Mouse (Mus musculus): ENCODE measurements around the gene Dgki. TPM values are rescaled to one million over a fixed set of nuclear protein-coding genes. Genes with fewer than 3 reads are reported as not detected.

Gene Dgki
- total and polyA plus RNA-seq, 3 experiments, result 0.04 to 0.18 (median 0.08) TPM

GRCm38 (mm10) chr6:37067357-37067756, 232.6 kb downstream of the Dgki start:
- H3K79me2 ChIP-seq (replicated peaks; ENCODE audit: control insufficient read depth, insufficient read depth, low read length), result no peaks in the 10 kb centered on the region
- intact Hi-C loops (cut with DNase I), result no loop called here
- no peaks in the 10 kb centered on the region for H3K27me3 ChIP-seq (ENCODE audit: control insufficient read depth, insufficient read depth, low read length)
- WGBS, result 93% methylated on average over 1 of the region's 1 CpGs
- H3K27ac ChIP-seq, result no peak overlapping the region
- no peaks in the 10 kb centered on the region for H3K36me3 ChIP-seq (ENCODE audit: control insufficient read depth, insufficient read depth, low read length)
- H3K9ac ChIP-seq (ENCODE audit: low read depth, low read length), result no peak overlapping the region
- peaks cover 2% of the 10 kb centered on the region; the same call in 1 of the 2 replicates for H3K4me1 ChIP-seq (ENCODE audit: control insufficient read depth, insufficient read depth, low read length)
- TF ChIP-seq POLR2A (IDR thresholded peaks at IDR 0.05; ENCODE audit: insufficient read depth, low read depth, low read length) (no peak), CTCF (IDR thresholded peaks at IDR 0.05) (no peak), EP300 (IDR thresholded peaks at IDR 0.05; ENCODE audit: insufficient read depth, low read depth, low read length) (no peak)
- no peak for DNase-seq
- H3K4me3 ChIP-seq, result no peak overlapping the region

GRCm38 (mm10) chr6:37064214-37064830, 235.7 kb downstream of the Dgki start:
- 28% methylated on average over 10 of the region's 10 CpGs for WGBS
- Histone ChIP-seq H3K4me3 (no peak overlapping the region), H3K79me2 (replicated peaks; ENCODE audit: control insufficient read depth, insufficient read depth, low read length) (no peaks in the 10 kb centered on the region), H3K27me3 (ENCODE audit: control insufficient read depth, insufficient read depth, low read length) (no peaks in the 10 kb centered on the region), H3K36me3 (ENCODE audit: control insufficient read depth, insufficient read depth, low read length) (no peaks in the 10 kb centered on the region), H3K9ac (ENCODE audit: low read depth, low read length) (no peak overlapping the region), H3K27ac (no peak overlapping the region), H3K4me1 (ENCODE audit: control insufficient read depth, insufficient read depth, low read length) (peaks cover 2% of the 10 kb centered on the region; the same call in 1 of the 2 replicates)
- intact Hi-C loops (cut with DNase I), result no loop called here
- TF ChIP-seq EP300 (IDR thresholded peaks at IDR 0.05; ENCODE audit: insufficient read depth, low read depth, low read length), result no peak
- no peak for TF ChIP-seq POLR2A (IDR thresholded peaks at IDR 0.05; ENCODE audit: insufficient read depth, low read depth, low read length)
- no peak for TF ChIP-seq CTCF (IDR thresholded peaks at IDR 0.05)
- DNase-seq, result no peak

- H3K4me3 ChIP-seq, result no peak overlapping the region
- peaks cover 2% of the 10 kb centered on the region; the same call in 1 of the 2 replicates for H3K4me1 ChIP-seq (ENCODE audit: control insufficient read depth, insufficient read depth, low read length)
- no peak overlapping the region for H3K27ac ChIP-seq
- no peak overlapping the region for H3K9ac ChIP-seq (ENCODE audit: low read depth, low read length)
- H3K27me3 ChIP-seq (ENCODE audit: control insufficient read depth, insufficient read depth, low read length), result no peaks in the 10 kb centered on the region
- TF ChIP-seq EP300 (IDR thresholded peaks at IDR 0.05; ENCODE audit: insufficient read depth, low read depth, low read length) (no peak), POLR2A (IDR thresholded peaks at IDR 0.05; ENCODE audit: insufficient read depth, low read depth, low read length) (no peak), CTCF (IDR thresholded peaks at IDR 0.05) (no peak)
- 74% methylated on average over 7 of the region's 7 CpGs for WGBS
- H3K36me3 ChIP-seq (ENCODE audit: control insufficient read depth, insufficient read depth, low read length), result no peaks in the 10 kb centered on the region
- no peaks in the 10 kb centered on the region for H3K79me2 ChIP-seq (replicated peaks; ENCODE audit: control insufficient read depth, insufficient read depth, low read length)
- intact Hi-C loops (cut with DNase I), result no loop called here
- DNase-seq, result no peak
Measured at GRCm38 (mm10) chr6:37063266-37063665, 236.7 kb downstream of the Dgki start.

GRCm38 (mm10) chr6:37060114-37060513, 239.9 kb downstream of the Dgki start:
- TF ChIP-seq EP300 (IDR thresholded peaks at IDR 0.05; ENCODE audit: insufficient read depth, low read depth, low read length) (no peak), POLR2A (IDR thresholded peaks at IDR 0.05; ENCODE audit: insufficient read depth, low read depth, low read length) (no peak), CTCF (IDR thresholded peaks at IDR 0.05) (no peak)
- no peak overlapping the region for H3K27ac ChIP-seq
- no peak overlapping the region for H3K9ac ChIP-seq (ENCODE audit: low read depth, low read length)
- no peak overlapping the region for H3K4me3 ChIP-seq
- no peaks in the 10 kb centered on the region for H3K79me2 ChIP-seq (replicated peaks; ENCODE audit: control insufficient read depth, insufficient read depth, low read length)
- 62% methylated on average over 3 of the region's 3 CpGs for WGBS
- no peaks in the 10 kb centered on the region for H3K36me3 ChIP-seq (ENCODE audit: control insufficient read depth, insufficient read depth, low read length)
- DNase-seq, result no peak
- intact Hi-C loops (cut with DNase I), result no loop called here
- no peaks in the 10 kb centered on the region for H3K27me3 ChIP-seq (ENCODE audit: control insufficient read depth, insufficient read depth, low read length)
- peaks cover 2% of the 10 kb centered on the region; the same call in 1 of the 2 replicates for H3K4me1 ChIP-seq (ENCODE audit: control insufficient read depth, insufficient read depth, low read length)

- H3K4me3 ChIP-seq, result no peak overlapping the region
- intact Hi-C loops (cut with DNase I), result no loop called here
- 88% methylated on average over 9 of the region's 9 CpGs for WGBS
- TF ChIP-seq POLR2A (IDR thresholded peaks at IDR 0.05; ENCODE audit: insufficient read depth, low read depth, low read length) (no peak), EP300 (IDR thresholded peaks at IDR 0.05; ENCODE audit: insufficient read depth, low read depth, low read length) (no peak), CTCF (IDR thresholded peaks at IDR 0.05) (no peak)
- no peaks in the 10 kb centered on the region for H3K27me3 ChIP-seq (ENCODE audit: control insufficient read depth, insufficient read depth, low read length)
- H3K36me3 ChIP-seq (ENCODE audit: control insufficient read depth, insufficient read depth, low read length), result no peaks in the 10 kb centered on the region
- no peak overlapping the region for H3K9ac ChIP-seq (ENCODE audit: low read depth, low read length)
- DNase-seq, result no peak
- H3K79me2 ChIP-seq (replicated peaks; ENCODE audit: control insufficient read depth, insufficient read depth, low read length), result no peaks in the 10 kb centered on the region
- H3K4me1 ChIP-seq (ENCODE audit: control insufficient read depth, insufficient read depth, low read length), result no peaks in the 10 kb centered on the region
- H3K27ac ChIP-seq, result no peak overlapping the region
Measured at GRCm38 (mm10) chr6:37057957-37058356, 242.0 kb downstream of the Dgki start.

DNA sequence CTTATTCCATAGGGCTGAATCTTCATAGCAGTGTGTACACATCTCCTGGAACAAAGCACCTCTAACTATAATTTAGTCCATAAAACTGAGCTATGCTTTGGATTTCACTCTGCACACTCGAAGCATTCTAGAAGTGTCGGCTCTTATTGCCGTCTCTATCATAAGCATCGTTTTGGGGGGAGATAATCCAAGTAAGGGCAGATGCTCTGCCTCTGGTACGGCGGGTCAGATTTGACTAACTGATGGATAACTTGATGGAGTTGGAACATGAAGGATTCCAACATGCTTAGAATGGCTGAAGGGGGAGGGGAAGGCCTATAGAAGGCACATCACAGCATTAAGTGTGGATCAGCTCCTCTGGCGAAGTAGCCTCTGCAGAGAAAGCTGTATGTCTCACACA, 242.4 kb downstream of the Dgki start:
- intact Hi-C loops (cut with DNase I), result no loop called here
- TF ChIP-seq CTCF (IDR thresholded peaks at IDR 0.05) (no peak), EP300 (IDR thresholded peaks at IDR 0.05; ENCODE audit: insufficient read depth, low read depth, low read length) (no peak), POLR2A (IDR thresholded peaks at IDR 0.05; ENCODE audit: insufficient read depth, low read depth, low read length) (no peak)
- no peak overlapping the region for H3K9ac ChIP-seq (ENCODE audit: low read depth, low read length)
- 91% methylated on average over 7 of the region's 7 CpGs for WGBS
- H3K36me3 ChIP-seq (ENCODE audit: control insufficient read depth, insufficient read depth, low read length), result no peaks in the 10 kb centered on the region
- no peak for DNase-seq
- no peaks in the 10 kb centered on the region for H3K27me3 ChIP-seq (ENCODE audit: control insufficient read depth, insufficient read depth, low read length)
- H3K79me2 ChIP-seq (replicated peaks; ENCODE audit: control insufficient read depth, insufficient read depth, low read length), result no peaks in the 10 kb centered on the region
- H3K27ac ChIP-seq, result no peak overlapping the region
- no peaks in the 10 kb centered on the region for H3K4me1 ChIP-seq (ENCODE audit: control insufficient read depth, insufficient read depth, low read length)
- no peak overlapping the region for H3K4me3 ChIP-seq
